Mouse (Mus musculus): ENCODE data around the gene Sgcg.

Sgcg gene

DNA sequence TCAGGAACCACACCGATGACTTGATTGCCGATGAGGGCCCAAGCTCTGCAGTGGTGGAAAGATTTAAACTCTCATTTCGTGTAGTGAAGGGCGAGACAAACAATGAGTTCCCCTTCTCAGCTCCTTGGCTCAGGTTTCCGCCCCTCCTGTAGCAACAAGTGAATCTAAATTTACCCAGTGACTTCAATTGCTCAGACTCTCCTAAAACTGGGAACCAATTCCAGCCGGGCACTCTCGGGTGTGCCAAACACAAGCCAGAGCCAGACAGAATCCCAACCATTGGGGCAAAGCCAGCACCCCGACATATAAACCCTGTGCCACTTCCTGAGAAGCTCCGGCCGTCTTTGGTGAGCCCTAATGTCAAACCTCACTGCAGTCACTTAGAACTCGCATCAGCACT is at the start of gene Sgcg:
Gene Sgcg (minus strand): TSS at position 139 of the 400 bp plus-strand sequence.
- no peak for DNase-seq (ENCODE audit: low spot score in 2 of 2)

DNA sequence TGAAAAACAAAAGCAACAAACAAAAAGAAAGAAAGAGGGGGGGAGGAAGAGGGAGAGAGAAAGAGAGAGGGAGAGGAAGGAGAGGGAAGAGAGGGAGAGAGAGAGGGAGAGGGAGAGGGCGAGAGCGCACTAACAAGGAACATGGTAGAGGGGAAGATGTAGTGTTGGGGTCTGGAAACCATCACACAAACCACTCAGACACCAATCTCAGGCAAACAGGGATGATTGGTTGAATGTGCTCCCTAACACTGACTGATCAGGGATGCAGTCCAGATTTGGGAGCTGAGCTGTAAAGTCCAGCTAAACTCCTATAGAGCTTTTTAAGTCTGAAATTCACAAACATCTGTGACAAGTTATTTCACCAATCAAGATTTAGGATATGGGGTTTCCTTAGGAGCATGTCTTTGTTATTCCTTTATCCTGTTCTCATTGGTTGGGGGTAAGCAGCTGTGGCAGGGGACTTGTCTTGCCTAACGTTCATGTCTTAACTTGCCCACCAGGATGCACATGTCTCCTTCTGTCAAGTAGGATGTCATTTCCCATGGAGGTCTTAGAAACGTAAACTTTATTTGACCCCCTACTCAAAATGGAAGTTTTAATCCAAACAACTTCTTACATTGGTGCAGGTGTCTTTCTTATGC is 45.8 kb upstream of the Sgcg start:
- DNase-seq (ENCODE audit: low spot score in 2 of 2) = no peak

DNA sequence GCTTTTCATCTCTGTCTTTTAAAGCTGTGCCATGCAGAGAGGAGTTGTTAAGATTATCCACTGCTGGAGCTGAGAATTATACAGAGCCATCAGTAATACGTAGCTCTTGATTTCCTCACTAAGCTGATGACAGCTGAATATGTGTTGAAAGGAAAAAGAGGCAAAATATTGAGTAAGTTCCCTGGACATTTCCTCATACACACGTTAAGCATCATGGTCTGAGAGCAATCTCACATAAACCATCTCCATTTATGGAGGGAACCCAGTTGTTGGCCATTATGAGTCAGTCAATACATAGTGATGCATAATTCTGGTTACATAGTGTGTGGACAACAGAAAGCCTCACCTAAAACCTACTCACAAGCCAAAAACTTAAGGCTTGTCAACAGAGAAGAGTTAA is 44.1 kb upstream of the Sgcg start:
- DNase-seq (ENCODE audit: low spot score in 2 of 2) = no peak

- DNase-seq (ENCODE audit: low spot score in 2 of 2) = no peak
These were observed 43.0 kb upstream of the Sgcg start for GRCm38 (mm10) chr14:61301323-61301722.

- DNase-seq (ENCODE audit: low spot score in 2 of 2) = no peak
These were observed 41.5 kb upstream of the Sgcg start for GRCm38 (mm10) chr14:61299810-61300209.

- no peak for DNase-seq (ENCODE audit: low spot score in 2 of 2)
These were observed 36.4 kb upstream of the Sgcg start for GRCm38 (mm10) chr14:61294738-61295079.

GRCm38 (mm10) chr14:61293884-61294737 is 35.8 kb upstream of the Sgcg start:
- DNase-seq (ENCODE audit: low spot score in 2 of 2) = no peak

GRCm38 (mm10) chr14:61290664-61291063 is 32.4 kb upstream of the Sgcg start:
- no peak for DNase-seq (ENCODE audit: low spot score in 2 of 2)

DNA sequence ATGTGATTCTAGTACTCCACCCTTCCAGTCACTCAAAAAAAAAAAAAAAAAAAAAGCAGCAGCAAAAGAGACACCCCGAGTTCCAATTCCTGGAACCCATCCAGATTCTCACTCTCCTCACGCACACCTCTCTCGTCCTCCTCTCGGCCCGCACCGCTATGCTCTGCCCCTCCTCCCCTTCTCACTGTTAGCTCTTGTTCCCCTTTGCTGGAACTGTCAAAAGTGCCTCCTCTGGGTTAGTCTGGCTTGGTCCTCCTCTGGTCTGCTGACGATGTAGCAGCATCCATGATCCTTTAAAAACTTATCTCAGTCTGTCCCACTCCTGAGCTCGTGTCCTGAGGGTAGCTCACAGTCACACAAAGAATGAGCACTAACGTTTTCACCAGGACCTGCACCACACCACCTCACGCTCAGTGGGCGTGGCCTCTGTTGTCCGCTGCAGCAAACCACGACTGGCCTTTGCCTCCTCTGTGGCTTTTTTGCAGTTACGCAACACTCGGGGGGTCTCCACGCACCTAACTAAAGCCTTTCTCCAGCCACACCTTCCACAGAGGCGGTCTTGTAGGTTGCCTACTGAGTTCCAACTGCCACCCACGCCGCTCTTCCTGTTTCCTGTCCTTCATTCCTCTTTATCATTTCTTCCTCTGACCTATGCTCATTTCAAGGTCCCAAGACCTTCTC is 30.5 kb upstream of the Sgcg start:
- no peak for DNase-seq (ENCODE audit: low spot score in 2 of 2)

GRCm38 (mm10) chr14:61278676-61279300 is 20.5 kb upstream of the Sgcg start:
- DNase-seq (ENCODE audit: low spot score in 2 of 2) = no peak

- peak in 1 of 2 experiments; percentile 68 for DNase-seq (ENCODE audit: low spot score in 2 of 2)
These were observed 19.0 kb upstream of the Sgcg start for GRCm38 (mm10) chr14:61277285-61277684.

DNA sequence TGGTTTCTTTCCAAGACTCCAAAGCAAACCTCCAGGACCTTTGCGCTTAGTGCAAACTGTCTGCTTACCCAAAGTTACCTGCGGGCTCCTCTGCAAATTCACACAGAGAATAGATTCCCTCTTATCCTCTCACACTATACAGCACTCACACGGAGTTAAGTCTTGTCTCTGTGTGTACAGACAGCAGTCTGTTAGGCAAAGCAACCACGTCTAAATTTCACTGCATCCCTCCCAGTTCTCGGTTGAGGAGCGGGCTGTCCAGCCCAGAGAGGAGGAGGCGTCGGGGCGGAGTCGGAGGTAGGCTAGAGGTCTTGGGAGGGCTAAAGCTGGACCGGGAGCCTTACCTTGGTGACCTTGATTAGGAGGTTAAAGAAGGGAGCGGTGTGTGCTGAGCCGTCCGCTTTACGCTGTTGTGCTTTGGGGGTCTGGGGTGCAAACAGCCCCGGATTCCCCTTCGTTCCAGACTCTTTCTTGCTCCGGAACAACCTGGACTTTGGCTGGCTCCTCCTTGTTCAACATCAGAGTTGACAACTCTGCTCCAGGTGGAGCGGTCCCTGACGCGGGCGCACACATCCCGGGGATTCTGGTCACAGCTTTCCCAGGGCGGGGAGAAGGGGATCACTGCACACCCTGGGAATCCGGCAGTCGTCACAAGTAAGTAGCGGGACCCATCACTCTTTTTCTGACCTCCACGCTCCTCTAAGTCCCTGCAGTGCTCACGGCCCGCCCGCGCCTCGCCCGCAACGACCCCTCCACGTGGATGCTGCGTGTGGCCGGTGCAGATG is 16.3 kb upstream of the Sgcg start:
- DNase-seq (ENCODE audit: low spot score in 2 of 2) = no peak

DNA sequence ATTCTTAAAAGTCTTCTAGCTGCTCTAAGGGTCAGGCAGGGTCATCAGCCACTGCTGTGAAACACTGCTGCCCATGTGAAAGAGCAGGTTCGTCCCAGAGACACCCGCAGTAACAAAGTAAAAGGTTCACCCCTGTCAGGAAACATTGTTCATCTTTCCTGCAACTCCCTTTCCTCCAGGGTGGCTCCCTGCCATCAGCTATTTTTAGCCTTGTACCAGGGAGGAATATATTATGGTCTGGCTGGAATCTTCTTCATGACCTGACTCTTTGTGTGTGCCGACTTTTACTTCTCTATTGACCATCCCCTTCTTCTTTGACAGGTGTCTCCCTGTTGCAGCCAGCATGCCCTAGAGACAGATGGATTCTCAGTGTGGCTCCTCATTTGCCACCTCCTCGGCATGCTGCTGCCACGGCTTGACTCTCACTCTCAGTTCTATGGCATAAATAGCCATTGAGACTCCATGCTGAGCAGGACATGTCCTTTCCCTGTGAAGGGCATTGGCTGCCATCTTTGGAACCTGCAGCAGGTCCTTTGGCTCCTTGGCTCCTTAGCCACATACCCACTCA is 9.7 kb upstream of the Sgcg start:
- DNase-seq (ENCODE audit: low spot score in 2 of 2) = no peak

GRCm38 (mm10) chr14:61259084-61259483 is 794 bp upstream of the Sgcg start:
- DNase-seq (ENCODE audit: low spot score in 2 of 2) = no peak

DNA sequence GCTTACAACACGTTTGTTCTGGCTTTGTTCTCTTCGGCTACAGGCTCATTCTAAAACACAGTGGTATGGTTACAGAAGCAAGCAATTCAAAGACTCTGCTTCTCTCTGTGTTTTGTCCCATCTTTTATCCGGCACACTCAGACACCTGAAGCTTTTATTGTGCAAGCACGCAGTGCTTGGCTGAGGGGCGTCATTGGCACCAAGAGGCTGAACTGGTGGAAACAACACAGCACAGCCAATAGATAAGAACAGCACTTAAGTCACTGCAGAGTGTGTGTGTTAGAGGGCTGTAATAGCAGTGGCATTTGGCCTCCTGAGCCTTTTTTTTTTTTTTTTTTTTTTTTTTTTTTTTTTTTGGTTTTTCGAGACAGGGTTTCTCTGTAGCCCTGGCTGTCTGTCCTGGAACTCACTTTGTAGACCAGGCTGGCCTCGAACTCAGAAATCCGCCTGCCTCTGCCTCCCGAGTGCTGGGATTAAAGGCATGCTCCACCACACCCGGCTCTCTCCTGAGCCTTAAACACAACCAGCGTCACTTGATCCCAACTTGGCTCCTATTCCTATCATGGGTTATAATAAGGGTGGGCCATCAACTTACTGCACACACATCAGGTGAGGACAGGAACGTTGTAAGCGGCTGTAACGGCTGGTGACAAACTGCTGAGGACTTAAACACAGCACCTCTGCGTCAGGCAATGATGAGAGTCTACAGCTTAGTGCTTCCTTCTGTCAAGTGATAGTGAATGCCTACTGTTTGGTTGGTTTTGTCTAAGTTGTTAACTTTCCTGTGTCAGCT is 5.5 kb downstream of the Sgcg start:
- no peak for DNase-seq (ENCODE audit: low spot score in 2 of 2)

- no peak for DNase-seq (ENCODE audit: low spot score in 2 of 2)
These were observed 11.8 kb downstream of the Sgcg start for GRCm38 (mm10) chr14:61246444-61246843.

GRCm38 (mm10) chr14:61242611-61243010 is 15.7 kb downstream of the Sgcg start:
- no peak for DNase-seq (ENCODE audit: low spot score in 2 of 2)

- DNase-seq (ENCODE audit: low spot score in 2 of 2) = no peak
These were observed 19.5 kb downstream of the Sgcg start for GRCm38 (mm10) chr14:61238751-61239150.

DNA sequence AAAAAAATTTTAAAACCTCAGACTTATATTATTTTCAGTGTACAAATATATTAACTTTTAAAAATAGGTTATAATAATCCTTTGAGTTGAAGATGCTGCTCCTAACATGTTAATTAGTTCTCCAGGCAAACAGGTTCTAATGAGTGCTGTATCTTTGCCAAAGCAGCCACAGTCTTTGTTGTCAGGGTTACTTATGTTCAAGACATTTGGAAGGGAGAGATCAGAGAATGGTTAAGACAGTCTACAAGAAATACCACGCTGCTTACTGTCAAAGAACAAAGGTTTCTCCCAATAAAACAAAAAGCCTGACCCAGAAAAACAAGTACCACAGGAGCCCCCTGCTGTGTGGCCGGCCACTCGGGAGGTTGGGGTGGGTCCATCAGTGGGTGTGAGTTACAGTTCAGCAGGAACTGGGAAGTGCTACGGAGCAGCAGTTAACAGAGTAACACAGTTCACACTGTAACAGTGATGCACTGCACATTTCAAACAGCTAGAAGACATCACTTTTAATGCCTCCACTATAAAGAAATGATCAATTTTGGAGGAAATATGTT is 21.1 kb downstream of the Sgcg start:
- no peak for DNase-seq (ENCODE audit: low spot score in 2 of 2)

DNA sequence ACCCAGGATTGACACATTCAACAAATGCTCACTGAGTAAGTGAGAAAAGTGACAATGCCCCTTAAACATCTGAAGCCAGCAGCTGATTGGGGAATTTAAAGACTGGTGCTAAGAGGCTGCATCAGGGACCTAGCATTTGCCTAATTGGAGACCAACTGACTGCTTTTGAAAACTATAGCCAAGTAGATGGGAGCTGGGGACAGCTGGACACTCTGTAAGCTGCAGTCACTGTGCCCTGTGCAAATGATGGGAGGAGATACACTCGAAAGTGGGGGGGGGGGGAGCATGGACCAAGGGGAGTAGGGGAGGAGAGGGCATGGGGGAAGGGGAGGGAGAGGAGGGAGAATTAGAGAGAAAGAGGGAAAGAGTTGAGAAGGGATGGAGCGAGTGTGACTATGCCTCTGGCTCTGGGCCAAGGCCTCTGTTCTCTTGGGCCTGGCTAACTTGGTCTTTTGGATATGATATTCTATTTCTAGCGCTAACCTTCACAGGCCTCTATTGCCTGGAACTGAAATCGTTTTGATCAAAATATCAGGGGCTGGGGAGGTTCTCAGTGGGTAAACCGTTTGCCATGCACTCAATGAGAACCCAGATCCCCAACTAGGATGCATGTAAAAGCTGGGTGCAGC is 22.3 kb downstream of the Sgcg start:
- DNase-seq (ENCODE audit: low spot score in 2 of 2) = no peak
